Mouse (Mus musculus): Measurements from ENCODE around the gene Atf7. TPM values are rescaled to one million over a fixed set of nuclear protein-coding genes. Genes with fewer than 3 reads are reported as not detected.

Atf7 gene
- polyA plus RNA-seq, 1 experiment from 2014 or later = 15.0 TPM

DNA sequence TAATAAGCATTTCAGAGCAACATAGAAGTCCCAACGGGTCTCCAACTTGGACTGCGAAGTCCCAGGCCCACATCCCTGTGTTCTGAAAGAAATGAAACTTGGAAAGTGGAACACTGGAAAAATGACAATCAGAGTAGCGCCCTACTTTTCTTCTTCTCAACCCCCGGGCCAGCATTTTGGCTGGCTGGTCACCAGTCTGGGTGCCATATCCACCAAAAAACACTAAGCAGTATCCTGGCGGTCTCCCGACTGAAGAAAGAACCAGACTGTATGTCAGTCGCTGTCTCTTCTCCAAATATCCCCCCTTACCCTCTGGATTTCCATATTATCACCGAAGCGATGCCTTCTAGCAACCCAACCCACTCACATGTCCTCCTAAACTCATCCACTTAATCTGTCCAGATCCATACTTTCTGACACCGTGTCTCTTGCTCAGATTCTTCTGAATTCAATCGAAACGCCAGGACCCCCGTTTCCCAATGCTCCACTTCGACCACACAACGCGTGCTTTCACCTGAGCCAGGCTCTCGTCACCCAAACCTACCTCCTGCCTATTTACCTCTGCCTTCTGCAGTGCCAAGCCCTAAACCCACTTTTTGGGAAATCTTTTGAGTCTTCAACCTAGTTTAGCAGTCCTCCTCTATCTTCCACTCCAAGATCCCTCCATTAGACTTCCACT is 834 bp downstream of the Atf7 start:
- ATAC-seq = no peak

GRCm38 (mm10) chr15:102623121-102623520 is 2.1 kb downstream of the Atf7 start:
- H3K4me3 ChIP-seq (ENCODE audit: low read depth, low read length) = no peak overlapping the region
- no peaks in the 10 kb centered on the region for H3K27me3 ChIP-seq (replicated peaks; ENCODE audit: control insufficient read depth, insufficient read depth, low read length)
- no peak overlapping the region for H3K27ac ChIP-seq (ENCODE audit: low read depth, low read length)
- ATAC-seq = no peak
- peak overlapping the region; percentile 21 for H3K4me2 ChIP-seq (replicated peaks; ENCODE audit: low read depth)
- H3K4me1 ChIP-seq (replicated peaks; ENCODE audit: control insufficient read depth, insufficient read depth, low read length) = no peaks in the 10 kb centered on the region
- no peak for TF ChIP-seq CTCF (IDR thresholded peaks at IDR 0.05; ENCODE audit: low read depth)
- H3K9ac ChIP-seq (ENCODE audit: low read depth, low read length) = no peak overlapping the region
- no peaks in the 10 kb centered on the region for H3K9me3 ChIP-seq (ENCODE audit: control insufficient read depth)
- H3K36me3 ChIP-seq (ENCODE audit: control insufficient read depth, insufficient read depth) = no peaks in the 10 kb centered on the region
- WGBS = 67% methylated on average over 3 of the region's 3 CpGs

More for the DNA sequence above, 834 bp downstream of the Atf7 start:
- Histone ChIP-seq H3K4me3 (ENCODE audit: low read depth, low read length) (peak overlapping the region; percentile 61), H3K27me3 (replicated peaks; ENCODE audit: control insufficient read depth, insufficient read depth, low read length) (no peaks in the 10 kb centered on the region), H3K9me3 (ENCODE audit: control insufficient read depth) (no peaks in the 10 kb centered on the region), H3K27ac (ENCODE audit: low read depth, low read length) (peak overlapping the region; percentile 95), H3K4me1 (replicated peaks; ENCODE audit: control insufficient read depth, insufficient read depth, low read length) (no peaks in the 10 kb centered on the region), H3K4me2 (replicated peaks; ENCODE audit: low read depth) (peak overlapping the region; percentile 76), H3K9ac (ENCODE audit: low read depth, low read length) (peak overlapping the region; percentile 57), H3K36me3 (ENCODE audit: control insufficient read depth, insufficient read depth) (no peaks in the 10 kb centered on the region)
- no peak for TF ChIP-seq CTCF (IDR thresholded peaks at IDR 0.05; ENCODE audit: low read depth)
- 3% methylated on average over 17 of the region's 17 CpGs for WGBS

- no peaks in the 10 kb centered on the region for H3K36me3 ChIP-seq (ENCODE audit: control insufficient read depth, insufficient read depth)
- H3K27me3 ChIP-seq (replicated peaks; ENCODE audit: control insufficient read depth, insufficient read depth, low read length) = no peaks in the 10 kb centered on the region
- no peak overlapping the region; the same call in 1 of the 2 replicates for H3K4me2 ChIP-seq (replicated peaks; ENCODE audit: low read depth)
- no peak for ATAC-seq
- no peak overlapping the region for H3K4me3 ChIP-seq (ENCODE audit: low read depth, low read length)
- H3K9me3 ChIP-seq (ENCODE audit: control insufficient read depth) = no peaks in the 10 kb centered on the region
- no peak overlapping the region for H3K9ac ChIP-seq (ENCODE audit: low read depth, low read length)
- no peaks in the 10 kb centered on the region for H3K4me1 ChIP-seq (replicated peaks; ENCODE audit: control insufficient read depth, insufficient read depth, low read length)
- no peak for TF ChIP-seq CTCF (IDR thresholded peaks at IDR 0.05; ENCODE audit: low read depth)
- no peak overlapping the region for H3K27ac ChIP-seq (ENCODE audit: low read depth, low read length)
These were observed 2.7 kb downstream of the Atf7 start for GRCm38 (mm10) chr15:102622536-102622935.

DNA sequence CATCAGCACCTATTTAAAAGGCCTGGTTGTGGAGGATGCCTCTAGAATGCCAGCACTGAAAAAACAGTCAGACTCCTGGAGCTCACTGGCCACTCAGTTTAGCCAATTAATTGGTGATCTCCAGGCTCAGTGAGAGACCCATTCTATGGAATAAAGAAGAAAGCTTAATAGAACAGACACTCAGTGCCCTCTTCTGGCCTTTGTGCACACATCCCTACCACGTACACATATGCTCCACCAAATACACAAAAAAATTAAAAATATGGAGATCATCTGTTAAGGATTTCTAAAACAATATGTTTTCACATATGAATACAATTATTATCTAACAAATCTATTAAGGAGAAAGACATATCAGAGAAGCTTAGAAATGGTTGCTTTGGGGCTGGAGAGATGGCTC is 4.5 kb downstream of the Atf7 start:
- ATAC-seq = no peak

GRCm38 (mm10) chr15:102619486-102619885 is 5.8 kb downstream of the Atf7 start:
- WGBS = 97% methylated on average over 5 of the region's 5 CpGs
- no peaks in the 10 kb centered on the region for H3K9me3 ChIP-seq (ENCODE audit: control insufficient read depth)

More for the DNA sequence above, 4.5 kb downstream of the Atf7 start:
- Histone ChIP-seq H3K27ac (ENCODE audit: low read depth, low read length) (no peak overlapping the region), H3K4me3 (ENCODE audit: low read depth, low read length) (no peak overlapping the region), H3K9ac (ENCODE audit: low read depth, low read length) (no peak overlapping the region), H3K27me3 (replicated peaks; ENCODE audit: control insufficient read depth, insufficient read depth, low read length) (no peaks in the 10 kb centered on the region), H3K4me1 (replicated peaks; ENCODE audit: control insufficient read depth, insufficient read depth, low read length) (no peaks in the 10 kb centered on the region), H3K9me3 (ENCODE audit: control insufficient read depth) (no peaks in the 10 kb centered on the region), H3K36me3 (ENCODE audit: control insufficient read depth, insufficient read depth) (no peaks in the 10 kb centered on the region), H3K4me2 (replicated peaks; ENCODE audit: low read depth) (no peak overlapping the region)
- TF ChIP-seq CTCF (IDR thresholded peaks at IDR 0.05; ENCODE audit: low read depth) = peak; percentile 33
- 86% methylated on average over 1 of the region's 1 CpGs for WGBS

GRCm38 (mm10) chr15:102617654-102618053 is 7.6 kb downstream of the Atf7 start:
- no peaks in the 10 kb centered on the region for H3K36me3 ChIP-seq (ENCODE audit: control insufficient read depth, insufficient read depth)
- WGBS = 85% methylated on average over 1 of the region's 1 CpGs
- TF ChIP-seq CTCF (IDR thresholded peaks at IDR 0.05; ENCODE audit: low read depth) = no peak
- H3K4me3 ChIP-seq (ENCODE audit: low read depth, low read length) = no peak overlapping the region
- H3K4me2 ChIP-seq (replicated peaks; ENCODE audit: low read depth) = no peak overlapping the region
- no peak overlapping the region for H3K9ac ChIP-seq (ENCODE audit: low read depth, low read length)
- H3K27ac ChIP-seq (ENCODE audit: low read depth, low read length) = no peak overlapping the region
- H3K27me3 ChIP-seq (replicated peaks; ENCODE audit: control insufficient read depth, insufficient read depth, low read length) = no peaks in the 10 kb centered on the region
- H3K4me1 ChIP-seq (replicated peaks; ENCODE audit: control insufficient read depth, insufficient read depth, low read length) = 0 out of 2 replicates have a peak, but pooled peaks cover 2% of the 10 kb centered on the region
- ATAC-seq = no peak
- no peaks in the 10 kb centered on the region for H3K9me3 ChIP-seq (ENCODE audit: control insufficient read depth)

More at GRCm38 (mm10) chr15:102619486-102619885, 5.8 kb downstream of the Atf7 start:
- no peaks in the 10 kb centered on the region for H3K27me3 ChIP-seq (replicated peaks; ENCODE audit: control insufficient read depth, insufficient read depth, low read length)
- no peak overlapping the region for H3K4me2 ChIP-seq (replicated peaks; ENCODE audit: low read depth)
- TF ChIP-seq CTCF (IDR thresholded peaks at IDR 0.05; ENCODE audit: low read depth) = no peak
- H3K9ac ChIP-seq (ENCODE audit: low read depth, low read length) = no peak overlapping the region
- no peak overlapping the region for H3K4me3 ChIP-seq (ENCODE audit: low read depth, low read length)
- H3K4me1 ChIP-seq (replicated peaks; ENCODE audit: control insufficient read depth, insufficient read depth, low read length) = 0 out of 2 replicates have a peak, but pooled peaks cover 2% of the 10 kb centered on the region
- no peaks in the 10 kb centered on the region for H3K36me3 ChIP-seq (ENCODE audit: control insufficient read depth, insufficient read depth)
- no peak overlapping the region for H3K27ac ChIP-seq (ENCODE audit: low read depth, low read length)
- no peak for ATAC-seq

All from intestine, postnatal 0 days (tissue).